Mouse (Mus musculus) 3T3-L1 (cell line): ENCODE measurements around the gene Nsun3.
A peak's percentile ranks its signal among the peaks of the same experiment; 100 is the strongest.

Experiments
- DNase-seq: peaks from one replicate; pipeline ENCODE4 v3.0.0-alpha.2; 2015; ENCODE audit warnings: low read depth, low spot score

Nsun3 gene

GRCm38 (mm10) chr16:62786621-62787331, at the start of gene Nsun3:
Gene Nsun3 (minus strand): TSS chr16:62786818.
- peak; percentile 99 for DNase-seq

- DNase-seq = no peak
Measured at GRCm38 (mm10) chr16:62834016-62834735, 47.6 kb upstream of the Nsun3 start.

- peak; percentile 58 for DNase-seq
Measured at GRCm38 (mm10) chr16:62832481-62832880, 45.9 kb upstream of the Nsun3 start.

DNA sequence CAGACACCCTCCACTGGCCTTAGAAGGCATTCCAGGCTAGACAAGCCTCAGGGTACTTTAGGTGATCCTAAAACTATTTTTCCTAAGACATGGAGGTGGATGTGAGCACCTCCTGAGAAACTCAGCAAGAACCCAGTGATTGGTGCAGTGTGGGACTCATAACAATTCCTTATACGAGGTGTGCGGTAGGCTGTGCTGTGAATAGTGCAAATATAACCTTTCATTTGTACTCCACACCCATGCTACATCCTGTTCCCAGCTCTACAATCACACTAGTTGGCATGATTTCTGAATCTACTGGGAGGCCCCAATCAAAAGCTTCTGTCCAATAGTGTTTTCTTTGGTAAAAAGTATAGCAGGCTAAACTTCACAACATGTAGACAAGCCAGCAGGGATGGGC, 45.4 kb upstream of the Nsun3 start:
- no peak for DNase-seq

DNA sequence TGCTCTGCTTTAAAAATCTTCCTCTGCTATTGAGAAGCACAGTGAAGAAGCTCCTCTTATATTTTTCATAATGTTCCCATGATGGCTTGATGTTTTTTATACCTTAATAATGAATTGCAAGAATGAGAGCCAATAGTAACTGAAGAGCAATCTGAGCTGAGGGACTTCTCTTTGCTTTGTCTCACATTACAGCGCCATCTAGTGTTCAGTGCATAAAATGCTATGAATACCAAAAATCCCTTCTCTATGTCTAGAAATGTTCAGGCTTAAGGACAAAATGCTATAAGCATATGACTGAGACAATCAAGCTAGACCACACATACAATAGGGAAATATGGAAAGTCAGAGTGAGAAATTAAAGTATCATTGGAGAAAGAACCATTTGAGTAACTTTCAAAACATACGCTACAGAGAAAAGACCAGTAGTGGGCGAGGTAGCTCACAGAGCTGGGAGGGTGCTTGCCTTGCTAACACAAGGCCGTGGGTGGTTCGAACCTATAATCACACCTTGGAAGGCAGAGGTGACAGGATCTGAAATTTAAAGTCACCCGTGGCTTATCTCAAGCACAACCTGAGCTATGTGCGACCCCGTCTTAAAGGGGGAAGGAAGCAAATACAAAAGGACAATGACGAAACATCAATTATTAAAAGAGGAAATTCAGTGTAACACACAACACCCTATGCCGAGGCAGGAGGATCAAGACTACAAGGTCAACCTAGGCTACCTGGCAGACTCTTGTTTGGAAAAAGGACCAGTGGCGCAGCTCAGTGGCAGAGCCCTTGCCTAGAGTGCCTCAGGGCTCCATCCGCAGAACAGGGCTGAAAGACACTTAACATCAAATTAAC, 39.8 kb upstream of the Nsun3 start:
- peak; percentile 76 for DNase-seq

GRCm38 (mm10) chr16:62822472-62822871, 35.9 kb upstream of the Nsun3 start:
- no peak for DNase-seq

- DNase-seq = no peak
Measured at GRCm38 (mm10) chr16:62814491-62814890, 27.9 kb upstream of the Nsun3 start, which contains the start of gene Stx19. Gene Stx19 (plus strand): TSS chr16:62814676.

DNA sequence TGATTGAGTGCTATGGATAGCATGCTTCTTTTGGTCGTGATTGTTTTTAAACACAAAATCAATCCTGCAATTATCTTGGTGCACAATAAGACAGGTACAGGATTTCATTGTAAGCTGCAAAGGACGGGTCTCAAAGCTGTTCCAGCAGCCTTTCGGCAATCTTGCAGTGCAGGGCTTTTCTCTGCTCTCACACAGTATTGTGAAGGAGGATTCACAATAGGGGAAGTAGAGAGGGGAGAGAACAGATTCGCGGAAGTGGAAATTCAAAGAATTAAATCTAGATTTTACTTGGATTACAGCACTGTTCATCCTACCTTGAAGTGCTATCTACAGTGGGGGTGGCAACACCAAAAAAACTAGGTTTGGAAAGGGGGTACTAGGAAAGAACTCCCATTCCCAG, 27.2 kb upstream of the Nsun3 start:
- DNase-seq = no peak

DNA sequence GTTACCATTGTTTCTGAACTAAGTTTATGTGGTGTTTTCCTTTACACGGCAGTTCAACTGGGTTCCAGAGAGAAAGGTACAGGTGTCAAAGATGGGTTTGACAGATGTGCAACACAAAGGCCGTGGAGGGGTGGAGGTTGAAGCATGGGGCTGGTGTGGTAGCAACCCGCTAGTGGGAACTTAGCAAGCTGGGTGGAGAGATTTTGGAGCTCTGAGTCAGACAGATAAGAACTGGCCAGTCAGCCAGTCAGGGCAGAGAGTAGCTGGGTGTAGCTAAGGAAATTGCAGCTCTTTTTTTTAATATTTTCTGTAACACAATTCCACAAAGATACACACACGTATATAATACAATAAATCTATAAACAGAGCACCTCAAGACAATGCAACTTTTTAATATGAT, 24.2 kb upstream of the Nsun3 start:
- DNase-seq = no peak

- DNase-seq = no peak
Measured at GRCm38 (mm10) chr16:62807249-62807979, 20.8 kb upstream of the Nsun3 start.

DNA sequence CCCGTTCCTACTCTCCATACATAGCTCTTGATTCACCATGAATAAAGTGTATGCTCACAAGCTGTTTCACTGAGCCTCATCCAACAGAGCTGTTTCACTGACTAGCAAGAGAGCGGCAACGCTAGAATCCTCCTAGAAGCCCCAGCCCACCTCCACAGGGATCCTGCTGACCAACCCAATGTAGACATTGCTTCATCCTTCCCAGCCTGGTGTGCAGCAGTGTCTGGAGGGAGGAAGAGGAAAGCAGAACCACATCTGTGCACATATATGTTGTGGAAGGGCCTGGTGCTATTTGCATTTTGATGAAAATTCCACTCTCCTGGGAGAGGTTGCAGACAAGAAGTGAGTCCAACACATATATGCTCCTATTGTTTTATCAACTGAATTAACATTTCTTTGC, 18.0 kb upstream of the Nsun3 start:
- no peak for DNase-seq

- DNase-seq = no peak
Measured at GRCm38 (mm10) chr16:62799839-62800238, 13.2 kb upstream of the Nsun3 start.

- peak; percentile 35 for DNase-seq
Measured at GRCm38 (mm10) chr16:62799426-62799825, 12.8 kb upstream of the Nsun3 start.

DNA sequence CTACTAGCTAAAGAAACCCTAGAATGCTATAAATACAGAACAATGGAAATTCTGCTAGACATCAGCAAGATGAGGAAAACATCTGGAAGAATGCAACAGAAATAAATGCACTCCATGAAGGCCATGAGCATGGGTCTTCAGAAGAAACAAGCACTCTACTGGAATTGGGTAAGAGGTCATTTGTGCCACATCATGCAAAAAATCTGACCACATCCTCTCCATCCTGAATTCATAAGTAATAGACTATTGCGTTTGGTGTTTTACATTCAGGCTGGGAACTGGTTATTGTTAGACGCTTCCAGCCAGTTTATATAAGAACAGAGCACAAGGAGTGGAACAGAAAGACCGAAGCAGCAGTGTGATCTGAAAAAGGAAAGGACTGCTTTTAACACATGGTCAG, 12.2 kb upstream of the Nsun3 start:
- DNase-seq = peak; percentile 45

- DNase-seq = no peak
Measured at GRCm38 (mm10) chr16:62796608-62797007, 10.0 kb upstream of the Nsun3 start.

DNA sequence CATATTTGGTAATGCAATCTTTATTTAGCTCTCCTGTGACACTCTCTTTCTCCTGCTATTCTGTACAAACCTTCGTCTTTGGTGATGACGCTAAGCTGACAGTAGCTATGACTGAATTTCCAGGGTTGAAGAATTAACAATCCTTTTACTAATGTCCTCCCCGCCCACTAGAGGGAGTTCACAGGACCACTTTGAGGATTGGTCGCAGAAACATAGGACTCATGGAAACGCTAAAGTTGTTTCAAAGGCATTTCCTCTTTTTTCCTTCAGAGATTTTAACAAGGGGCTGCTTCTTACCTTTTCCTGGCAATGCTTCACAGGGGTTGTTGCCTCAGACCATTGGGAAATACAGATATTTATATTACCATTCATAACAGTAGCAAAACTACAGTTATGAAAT, 4.4 kb downstream of the Nsun3 start:
- peak; percentile 63 for DNase-seq

GRCm38 (mm10) chr16:62778282-62778681, 8.3 kb downstream of the Nsun3 start:
- DNase-seq = no peak

DNA sequence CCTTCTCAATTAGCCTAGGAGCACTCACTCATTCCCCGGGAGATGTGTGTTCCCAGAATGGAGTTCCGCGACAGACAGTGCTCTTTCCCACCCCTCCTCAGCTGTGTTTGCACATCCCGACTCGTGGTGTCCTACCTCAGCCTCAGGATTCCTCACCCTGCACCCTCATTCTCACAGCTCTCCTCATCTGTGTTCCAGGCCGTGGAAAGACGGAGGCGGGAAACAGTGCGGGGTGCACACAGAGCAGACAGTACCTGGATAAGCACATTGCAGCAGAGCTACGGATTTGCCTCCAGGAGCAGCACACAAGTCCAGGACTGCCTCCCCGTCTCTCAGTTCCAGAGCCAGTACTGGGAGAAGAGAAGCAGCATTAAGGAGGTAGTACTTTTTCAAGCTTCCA, 10.6 kb downstream of the Nsun3 start:
- DNase-seq = no peak

DNA sequence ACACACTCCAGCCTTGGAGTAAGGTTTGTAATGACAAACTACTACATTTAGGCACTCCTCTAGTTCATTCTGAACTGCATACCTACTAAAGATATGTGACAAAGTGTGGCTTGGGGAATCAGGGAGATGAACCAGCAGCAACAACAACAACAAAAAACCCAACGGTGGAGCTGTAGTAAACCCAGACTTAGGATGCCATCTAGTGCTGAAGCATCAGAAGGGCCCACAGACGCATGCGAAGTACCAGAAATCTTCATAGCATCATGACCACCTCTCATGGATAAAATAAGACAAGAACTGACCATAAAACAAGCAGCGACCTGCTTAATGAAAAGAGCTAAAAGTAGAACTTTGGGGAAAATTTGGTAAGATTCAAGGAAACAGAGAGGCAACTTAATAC, 13.2 kb downstream of the Nsun3 start:
- peak; percentile 13 for DNase-seq

DNA sequence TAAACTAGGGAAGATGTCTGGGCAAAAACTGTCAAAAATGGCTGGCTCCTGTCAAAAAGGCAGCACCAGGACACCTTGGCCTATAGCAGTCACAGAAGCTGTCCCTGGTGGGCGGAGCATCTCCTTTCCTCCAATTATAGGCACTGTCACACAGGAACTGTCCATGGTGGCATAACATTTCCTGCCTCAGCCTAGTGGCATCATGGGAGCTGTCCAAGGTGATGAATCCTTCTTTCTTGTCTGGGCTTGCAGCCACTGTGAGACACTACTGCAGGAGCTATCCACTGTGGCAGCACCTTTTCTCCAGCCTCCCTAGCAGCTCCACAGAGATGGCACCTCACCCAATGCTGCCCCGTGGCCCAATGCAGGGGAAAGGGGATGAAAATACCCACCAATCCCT, 28.3 kb downstream of the Nsun3 start:
- DNase-seq = peak; percentile 88

DNA sequence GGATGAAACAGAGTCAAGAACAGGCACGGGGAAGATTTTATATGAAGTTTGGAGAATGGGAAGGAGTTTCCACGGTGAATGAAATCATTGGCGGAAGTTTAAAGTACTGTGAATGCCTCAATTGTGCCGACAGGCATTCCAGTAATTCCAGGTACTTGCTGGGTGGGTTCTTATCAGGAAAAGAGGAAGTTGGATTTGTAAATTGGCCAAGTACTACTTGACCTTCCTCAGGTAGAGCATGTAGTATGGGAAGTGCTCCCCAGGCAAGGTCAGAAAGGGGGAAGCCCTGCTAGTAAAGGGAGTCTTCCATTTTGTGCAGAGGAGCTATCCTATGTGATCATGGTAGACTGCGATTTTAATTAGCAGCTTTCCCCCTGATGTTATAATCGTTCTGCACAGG, 31.3 kb downstream of the Nsun3 start:
- DNase-seq = no peak

- no peak for DNase-seq
Measured at GRCm38 (mm10) chr16:62753597-62753996, 33.0 kb downstream of the Nsun3 start.
